Mouse (Mus musculus): ENCODE results near the gene Olfr683. TPM values are rescaled to one million over a fixed set of nuclear protein-coding genes. Genes with fewer than 3 reads are reported as not detected.
"Not testable (repeated sequence)": the region's sequence is repeated elsewhere in the genome, so short reads cannot be mapped to it uniquely, and the experiment has no call there.

The Olfr683 gene
- not detected for polyA plus RNA-seq (2021)

DNA sequence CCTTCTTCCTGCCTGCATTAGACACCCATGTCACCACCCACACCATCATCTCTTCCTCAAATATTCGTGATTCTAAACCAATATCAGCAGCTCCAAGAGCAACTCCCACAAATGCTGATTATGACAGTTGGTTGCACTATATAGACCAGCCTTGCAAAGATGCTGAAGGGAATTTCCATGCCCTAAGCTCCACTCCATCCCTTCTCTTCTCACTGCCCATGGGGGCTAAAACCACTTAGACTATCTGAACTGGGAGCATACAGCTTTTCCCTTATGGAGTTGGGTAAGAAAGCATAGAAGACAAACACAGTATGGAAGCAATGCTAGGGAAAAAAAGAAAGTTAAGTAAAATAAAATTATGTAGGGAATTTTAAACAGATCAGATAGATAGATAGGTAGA, at the start of gene Olfr683:
Gene Olfr683 (minus strand): TSS at position 101 of the 400 bp plus-strand sequence.
- no peaks in the 10 kb centered on the region for H3K27me3 ChIP-seq
- no peak for TF ChIP-seq CTCF (IDR thresholded peaks at IDR 0.05)
- CTCF ChIA-PET, result no interaction called here
- POLR2A ChIA-PET, result no interaction called here
- ATAC-seq, result no peak
- in situ Hi-C loops (cut with MboI; ENCODE audit: low pct_unique_long_range_greater_than_20kb), result no loop called here
- DNase-seq (ENCODE audit: low read depth, low spot score), result no peak

- ATAC-seq (no peak), DNase-seq (ENCODE audit: low read depth, low spot score) (no peak)
- TF ChIP-seq CTCF (IDR thresholded peaks at IDR 0.05), result no peak
- POLR2A ChIA-PET, result no interaction called here
- in situ Hi-C loops (cut with MboI; ENCODE audit: low pct_unique_long_range_greater_than_20kb), result no loop called here
- no peaks in the 10 kb centered on the region for H3K27me3 ChIP-seq
- CTCF ChIA-PET, result no interaction called here
Measured at GRCm38 (mm10) chr7:105185912-105186311, 39.1 kb upstream of the Olfr683 start, which contains the start of gene Olfr685. Gene Olfr685, minus strand, starts transcription at chr7:105186012.

DNA sequence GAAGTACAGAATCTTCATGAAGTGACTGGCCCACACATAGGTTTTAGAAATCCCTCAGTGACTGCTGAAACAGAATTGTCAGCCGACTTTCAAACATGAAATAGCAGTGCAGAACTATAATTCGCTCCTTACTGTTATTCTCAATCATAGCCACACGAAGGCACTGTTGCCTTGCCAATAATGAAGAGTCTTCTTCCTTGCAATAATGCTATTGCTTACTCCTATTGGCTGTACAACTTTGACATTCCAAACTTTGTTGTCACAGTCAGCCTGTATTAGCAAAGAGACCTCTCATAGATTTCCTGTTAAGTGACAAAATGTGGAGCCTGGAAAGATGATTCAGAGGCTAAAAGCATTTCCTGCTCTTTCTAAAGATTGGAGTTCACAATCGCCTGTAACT, 24.0 kb upstream of the Olfr683 start:
- no peak for ATAC-seq
- ChIA-PET POLR2A (no interaction called here), CTCF (no interaction called here)
- in situ Hi-C loops (cut with MboI; ENCODE audit: low pct_unique_long_range_greater_than_20kb), result no loop called here
- H3K27me3 ChIP-seq, result no peaks in the 10 kb centered on the region
- DNase-seq (ENCODE audit: low read depth, low spot score), result no peak
- peak; percentile 20 for TF ChIP-seq CTCF (IDR thresholded peaks at IDR 0.05)

DNA sequence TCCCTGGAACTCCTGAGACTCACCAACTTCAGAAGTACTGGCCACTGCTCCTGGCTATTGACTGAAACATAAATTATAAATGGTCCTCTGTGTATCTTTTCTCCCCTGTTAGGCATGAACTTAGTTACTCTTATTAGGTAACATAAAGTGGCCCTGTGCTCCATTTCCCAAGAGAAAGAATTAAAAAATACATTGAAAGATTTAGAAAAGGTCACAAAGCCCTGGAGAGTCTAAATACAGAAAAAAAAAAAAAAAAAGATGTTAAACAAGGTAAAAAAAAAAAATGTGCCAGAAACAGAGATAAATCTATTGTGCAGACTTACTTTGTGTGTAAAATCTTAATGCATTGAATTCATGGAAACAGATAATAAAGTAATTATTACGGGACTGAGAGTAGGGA, 16.7 kb upstream of the Olfr683 start, which contains the start of gene Olfr684:
Gene Olfr684 (minus strand): TSS at position 101 of the 400 bp plus-strand sequence.
- in situ Hi-C loops (cut with MboI; ENCODE audit: low pct_unique_long_range_greater_than_20kb), result no loop called here
- no peaks in the 10 kb centered on the region for H3K27me3 ChIP-seq
- TF ChIP-seq CTCF (IDR thresholded peaks at IDR 0.05), result no peak
- ATAC-seq (no peak), DNase-seq (ENCODE audit: low read depth, low spot score) (no peak)
- CTCF ChIA-PET, result no interaction called here
- POLR2A ChIA-PET, result no interaction called here

DNA sequence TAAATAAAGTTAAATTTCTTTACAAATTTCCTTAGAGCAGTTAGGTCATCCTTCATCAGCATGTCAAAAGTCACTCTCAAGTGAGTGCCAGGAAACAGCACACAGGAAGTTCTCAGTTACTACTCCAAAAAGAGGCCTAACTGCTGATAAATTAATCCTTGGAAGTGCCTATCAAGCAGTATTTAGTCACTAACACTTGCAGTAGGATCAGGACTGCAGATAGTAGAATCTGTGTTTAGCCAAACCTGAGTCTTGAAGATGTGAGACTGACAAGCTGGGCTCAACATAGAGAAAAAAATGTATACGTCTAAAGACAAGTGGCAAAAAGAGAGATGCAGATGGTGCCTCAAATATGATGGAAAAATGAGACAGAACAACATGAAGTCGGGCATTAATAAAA, 5.5 kb downstream of the Olfr683 start:
- no peaks in the 10 kb centered on the region for H3K27me3 ChIP-seq
- ATAC-seq, result no peak
- DNase-seq (ENCODE audit: low read depth, low spot score), result no peak
- ChIA-PET POLR2A (no interaction called here), CTCF (no interaction called here)
- no peak for TF ChIP-seq CTCF (IDR thresholded peaks at IDR 0.05)
- in situ Hi-C loops (cut with MboI; ENCODE audit: low pct_unique_long_range_greater_than_20kb), result no loop called here

- TF ChIP-seq CTCF (IDR thresholded peaks at IDR 0.05), result no peak
- POLR2A ChIA-PET, result no interaction called here
- in situ Hi-C loops (cut with MboI; ENCODE audit: low pct_unique_long_range_greater_than_20kb), result no loop called here
- DNase-seq (ENCODE audit: low read depth, low spot score) (no peak), ATAC-seq (no peak)
- no peaks in the 10 kb centered on the region for H3K27me3 ChIP-seq
- CTCF ChIA-PET, result no interaction called here
Measured at GRCm38 (mm10) chr7:105116536-105116935, 30.3 kb downstream of the Olfr683 start, which contains the start of gene Olfr681. Gene Olfr681, plus strand, starts transcription at chr7:105116836.

DNA sequence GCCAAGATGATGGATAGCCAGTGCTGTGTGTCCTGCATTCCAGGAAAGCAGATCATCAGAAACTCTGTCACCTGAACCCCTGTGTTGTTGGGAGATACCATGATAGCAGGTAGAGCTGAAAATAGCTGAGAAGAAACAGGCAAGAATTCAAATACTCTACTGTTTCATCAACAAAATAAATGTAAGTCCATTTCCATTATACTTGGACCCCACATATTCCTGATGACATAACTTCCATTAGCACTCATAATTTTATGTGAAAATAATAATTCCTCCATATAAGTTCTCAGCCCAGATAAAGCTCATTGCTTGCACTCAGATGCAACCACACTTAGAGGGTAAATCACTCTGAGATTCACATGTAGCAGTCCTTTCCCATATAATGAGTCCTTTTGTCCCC, 54.1 kb downstream of the Olfr683 start, which contains the start of gene Olfr680-ps1:
Gene Olfr680-ps1 (minus strand): TSS at position 101 of the 400 bp plus-strand sequence.
- CTCF ChIA-PET; in situ Hi-C loops (cut with MboI; ENCODE audit: low pct_unique_long_range_greater_than_20kb); POLR2A ChIA-PET; ATAC-seq; DNase-seq (ENCODE audit: low read depth, low spot score); H3K27me3 ChIP-seq: not testable (repeated sequence)

Other genes starting within 250 kb of the Olfr683 start
- gene Olfr667, start 225.5 kb downstream of the Olfr683 start, polyA plus RNA-seq (2021), result not detected
- not detected for gene Olfr668, start 219.0 kb downstream of the Olfr683 start, polyA plus RNA-seq (2021)
- gene Olfr669, start 212.8 kb downstream of the Olfr683 start, polyA plus RNA-seq (2021), result not detected
- not detected for gene Olfr670, start 184.4 kb downstream of the Olfr683 start, polyA plus RNA-seq (2021)
- gene Olfr671, start 167.9 kb downstream of the Olfr683 start, polyA plus RNA-seq (2021), result not detected
- gene Olfr672, start 145.0 kb downstream of the Olfr683 start, polyA plus RNA-seq (2021), result not detected
- gene Olfr675, start 118.6 kb downstream of the Olfr683 start, polyA plus RNA-seq (2021), result not detected
- not detected for gene Olfr676, start 114.3 kb downstream of the Olfr683 start, polyA plus RNA-seq (2021)
- gene Olfr677, start 95.6 kb downstream of the Olfr683 start, polyA plus RNA-seq (2021), result not detected
- gene Olfr678, start 82.5 kb downstream of the Olfr683 start, polyA plus RNA-seq (2021), result not detected
- not detected for gene Olfr679, start 65.8 kb downstream of the Olfr683 start, polyA plus RNA-seq (2021)
- gene Olfr680-ps1, start 54.2 kb downstream of the Olfr683 start, polyA plus RNA-seq (2021), result not detected
- gene Olfr681, start 30.2 kb downstream of the Olfr683 start, polyA plus RNA-seq (2021), result not detected
- gene Olfr684, start 16.6 kb upstream of the Olfr683 start, polyA plus RNA-seq (2021), result not detected
- not detected for gene Olfr685, start 39.0 kb upstream of the Olfr683 start, polyA plus RNA-seq (2021)
- gene Olfr686, start 60.5 kb upstream of the Olfr683 start, polyA plus RNA-seq (2021), result not detected
- not detected for gene Olfr688, start 141.1 kb upstream of the Olfr683 start, polyA plus RNA-seq (2021)
- 0.01 TPM for gene Olfr689, start 164.2 kb upstream of the Olfr683 start, polyA plus RNA-seq (2021)
- gene Olfr690, start 187.1 kb upstream of the Olfr683 start, polyA plus RNA-seq (2021), result not detected
- not detected for gene Olfr691, start 195.3 kb upstream of the Olfr683 start, polyA plus RNA-seq (2021)
- gene Olfr692, start 221.2 kb upstream of the Olfr683 start, polyA plus RNA-seq (2021), result not detected
- not detected for gene Gm5901, start 228.0 kb upstream of the Olfr683 start, polyA plus RNA-seq (2021)